Mouse (Mus musculus): Measurements from ENCODE around the gene Myef2. TPM values are rescaled to one million over a fixed set of nuclear protein-coding genes. Genes with fewer than 3 reads are reported as not detected.

The Myef2 gene
- polyA plus RNA-seq (2012; rRNA removed), result 3.9 and 4.2 TPM in 2 replicates

DNA sequence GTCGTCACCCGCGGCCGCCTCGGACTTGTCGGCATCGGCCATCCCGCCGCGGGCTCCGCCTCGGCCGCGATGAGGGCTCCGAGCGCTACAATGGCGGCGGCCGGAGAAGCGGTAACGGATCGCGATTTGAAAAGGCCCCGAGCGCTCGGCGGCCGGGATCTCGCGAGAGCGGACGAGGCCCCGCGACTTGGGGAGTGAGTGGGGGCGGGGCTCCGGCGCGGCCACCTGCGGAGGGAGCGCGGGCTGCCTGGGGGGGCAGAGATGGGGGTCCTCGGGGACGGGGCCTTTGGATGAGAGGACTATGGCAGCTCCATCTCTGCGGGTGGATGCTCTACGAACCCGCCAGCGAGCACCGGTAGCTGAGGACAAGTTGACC, at the start of gene Myef2:
Gene Myef2 (minus strand): TSS at position 185 of the 376 bp plus-strand sequence.
- TF ChIP-seq CTCF (IDR thresholded peaks at IDR 0.05; ENCODE audit: extremely low read depth, insufficient read depth, insufficient read length, insufficient replicate concordance) (no peak), POLR2A (IDR thresholded peaks at IDR 0.05; ENCODE audit: low read depth, low read length) (no peak)
- peak; percentile 63 to 79 for DNase-seq (ENCODE audit: low read depth in 1 of 2, low spot score in 2 of 2)
- H3K4me3 ChIP-seq (ENCODE audit: extremely low read depth, insufficient read depth, insufficient read length), result peak within 1 kb of the TSS; percentile 70
- H3K4me1 ChIP-seq (ENCODE audit: control insufficient read depth, insufficient read depth, insufficient read length), result no peaks in the 10 kb centered on the region; the same call in 1 of the 2 replicates
- no peaks in the 10 kb centered on the region for H3K27me3 ChIP-seq (ENCODE audit: control insufficient read depth, insufficient read depth, low read length)
- no peaks in the 10 kb centered on the region for H3K36me3 ChIP-seq (ENCODE audit: control insufficient read depth, insufficient read depth, low read length)
- H3K27ac ChIP-seq (ENCODE audit: insufficient read depth, low read length), result peak within 1 kb of the TSS; percentile 38; the same call in 1 of the 2 replicates
- 1% methylated on average over 47 of the region's 48 CpGs for WGBS

DNA sequence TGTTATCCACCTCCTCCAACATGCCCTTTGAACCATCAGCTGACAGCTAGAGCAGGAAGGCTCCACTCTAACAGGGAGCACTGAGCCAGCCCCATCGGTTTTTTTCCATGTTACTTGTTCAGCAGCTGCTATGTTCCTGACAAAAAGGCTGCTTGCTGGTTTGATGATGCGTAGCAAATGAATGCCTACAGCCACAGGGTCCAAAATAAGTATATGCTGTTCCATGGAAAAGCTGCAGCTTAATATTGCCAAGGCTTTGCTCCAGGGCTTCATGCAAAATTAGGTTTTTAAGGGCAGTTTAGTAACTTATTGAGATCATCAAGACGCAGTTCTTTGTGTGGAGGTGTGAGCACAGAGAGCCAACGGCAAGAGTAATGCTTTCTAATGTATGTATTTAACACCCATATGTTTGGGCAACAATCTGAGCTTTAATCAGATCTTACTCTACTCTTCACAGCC, 38.6 kb upstream of the Myef2 start:
- Histone ChIP-seq H3K27ac (ENCODE audit: insufficient read depth, low read length) (no peak overlapping the region), H3K36me3 (ENCODE audit: control insufficient read depth, insufficient read depth, low read length) (no peaks in the 10 kb centered on the region), H3K27me3 (ENCODE audit: control insufficient read depth, insufficient read depth, low read length) (no peaks in the 10 kb centered on the region), H3K4me3 (ENCODE audit: extremely low read depth, insufficient read depth, insufficient read length) (no peak overlapping the region), H3K4me1 (ENCODE audit: control insufficient read depth, insufficient read depth, insufficient read length) (no peaks in the 10 kb centered on the region)
- 85% methylated on average over 4 of the region's 4 CpGs for WGBS
- TF ChIP-seq CTCF (IDR thresholded peaks at IDR 0.05; ENCODE audit: extremely low read depth, insufficient read depth, insufficient read length, insufficient replicate concordance) (no peak), POLR2A (IDR thresholded peaks at IDR 0.05; ENCODE audit: low read depth, low read length) (no peak)
- DNase-seq (ENCODE audit: low read depth in 1 of 2, low spot score in 2 of 2), result no peak

DNA sequence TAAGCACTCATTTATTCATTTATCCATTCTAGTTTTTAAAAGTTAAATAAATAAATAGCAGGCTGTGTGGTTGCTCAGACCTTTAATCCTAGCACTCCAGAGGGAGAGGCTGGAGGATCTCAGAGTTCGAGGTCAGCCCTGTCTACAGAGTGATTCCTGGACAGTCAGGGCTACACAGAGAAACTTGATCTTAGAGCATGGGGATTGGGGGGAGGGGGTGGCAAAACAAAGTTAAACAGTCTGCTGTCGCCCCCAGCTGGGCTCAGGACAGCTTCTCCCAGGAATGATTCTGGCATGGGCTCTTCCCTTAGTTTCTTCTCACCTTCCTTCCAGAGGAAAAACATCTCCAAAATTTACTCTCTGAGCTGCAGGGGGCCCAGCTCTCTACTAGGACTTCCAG, 32.0 kb upstream of the Myef2 start:
- DNase-seq (ENCODE audit: low read depth in 1 of 2, low spot score in 2 of 2), result no peak
- 48% methylated on average over 2 of the region's 2 CpGs for WGBS
- H3K4me3 ChIP-seq (ENCODE audit: extremely low read depth, insufficient read depth, insufficient read length), result no peak overlapping the region
- H3K27me3 ChIP-seq (ENCODE audit: control insufficient read depth, insufficient read depth, low read length), result no peaks in the 10 kb centered on the region
- no peak for TF ChIP-seq CTCF (IDR thresholded peaks at IDR 0.05; ENCODE audit: extremely low read depth, insufficient read depth, insufficient read length, insufficient replicate concordance)
- TF ChIP-seq POLR2A (IDR thresholded peaks at IDR 0.05; ENCODE audit: low read depth, low read length), result no peak
- H3K36me3 ChIP-seq (ENCODE audit: control insufficient read depth, insufficient read depth, low read length), result no peaks in the 10 kb centered on the region
- no peaks in the 10 kb centered on the region for H3K4me1 ChIP-seq (ENCODE audit: control insufficient read depth, insufficient read depth, insufficient read length)
- H3K27ac ChIP-seq (ENCODE audit: insufficient read depth, low read length), result no peak overlapping the region

DNA sequence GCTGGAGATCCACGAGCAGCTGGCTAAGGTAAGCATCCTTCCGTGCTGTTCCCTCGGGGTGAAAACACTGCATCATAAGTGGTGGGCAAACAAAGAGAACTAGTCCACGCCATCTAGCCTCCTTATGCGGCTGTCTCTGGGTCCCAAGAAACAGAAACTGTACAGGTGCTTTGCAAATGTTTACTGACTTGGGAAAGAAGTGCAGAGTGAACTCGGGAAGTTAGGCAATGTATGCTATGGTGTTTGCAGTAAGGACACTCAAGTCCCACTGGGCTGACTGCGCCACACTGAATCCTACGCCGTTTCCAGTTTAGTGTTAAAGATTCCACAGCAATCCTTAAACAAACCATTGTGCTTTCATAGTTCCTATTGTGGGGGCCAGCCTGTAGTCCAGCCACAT, 30.8 kb upstream of the Myef2 start:
- WGBS, result 90% methylated on average over 9 of the region's 9 CpGs
- DNase-seq (ENCODE audit: low read depth in 1 of 2, low spot score in 2 of 2), result no peak
- TF ChIP-seq CTCF (IDR thresholded peaks at IDR 0.05; ENCODE audit: extremely low read depth, insufficient read depth, insufficient read length, insufficient replicate concordance), result no peak
- TF ChIP-seq POLR2A (IDR thresholded peaks at IDR 0.05; ENCODE audit: low read depth, low read length), result no peak

DNA sequence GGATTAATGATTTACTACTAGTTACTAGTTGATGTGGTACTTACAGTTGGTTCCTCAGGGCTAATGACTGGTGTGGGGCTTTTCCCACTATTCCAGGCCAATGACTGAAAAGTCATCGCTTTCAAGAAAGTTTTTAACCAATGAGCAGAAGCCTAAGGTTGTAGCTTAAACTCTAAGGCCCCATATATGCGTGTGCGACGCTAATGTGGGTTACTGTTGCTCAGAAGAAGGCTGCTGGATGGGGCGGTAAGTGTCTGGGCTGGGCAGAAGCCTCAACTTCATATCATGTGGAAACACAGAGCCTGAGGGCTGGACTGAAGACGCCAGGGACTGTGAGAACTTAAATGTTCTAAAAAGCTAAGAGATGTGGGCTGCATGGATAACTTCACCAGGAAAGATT, 28.9 kb upstream of the Myef2 start, which contains the start of gene Slc12a1:
Gene Slc12a1 (plus strand): TSS at position 118 of the 400 bp plus-strand sequence.
- DNase-seq (ENCODE audit: low read depth in 1 of 2, low spot score in 2 of 2), result no peak
- Histone ChIP-seq H3K27me3 (ENCODE audit: control insufficient read depth, insufficient read depth, low read length) (no peaks in the 10 kb centered on the region), H3K4me1 (ENCODE audit: control insufficient read depth, insufficient read depth, insufficient read length) (no peaks in the 10 kb centered on the region), H3K4me3 (ENCODE audit: extremely low read depth, insufficient read depth, insufficient read length) (no peak within 1 kb of the TSS), H3K36me3 (ENCODE audit: control insufficient read depth, insufficient read depth, low read length) (no peaks in the 10 kb centered on the region), H3K27ac (ENCODE audit: insufficient read depth, low read length) (no peak within 1 kb of the TSS)
- TF ChIP-seq CTCF (IDR thresholded peaks at IDR 0.05; ENCODE audit: extremely low read depth, insufficient read depth, insufficient read length, insufficient replicate concordance) (no peak), POLR2A (IDR thresholded peaks at IDR 0.05; ENCODE audit: low read depth, low read length) (no peak)
- 90% methylated on average over 6 of the region's 6 CpGs for whole genome bisulfite sequencing

More for the DNA sequence above, 30.8 kb upstream of the Myef2 start:
- Histone ChIP-seq H3K27me3 (ENCODE audit: control insufficient read depth, insufficient read depth, low read length) (no peaks in the 10 kb centered on the region), H3K4me3 (ENCODE audit: extremely low read depth, insufficient read depth, insufficient read length) (no peak overlapping the region), H3K27ac (ENCODE audit: insufficient read depth, low read length) (no peak overlapping the region), H3K4me1 (ENCODE audit: control insufficient read depth, insufficient read depth, insufficient read length) (no peaks in the 10 kb centered on the region), H3K36me3 (ENCODE audit: control insufficient read depth, insufficient read depth, low read length) (no peaks in the 10 kb centered on the region)

DNA sequence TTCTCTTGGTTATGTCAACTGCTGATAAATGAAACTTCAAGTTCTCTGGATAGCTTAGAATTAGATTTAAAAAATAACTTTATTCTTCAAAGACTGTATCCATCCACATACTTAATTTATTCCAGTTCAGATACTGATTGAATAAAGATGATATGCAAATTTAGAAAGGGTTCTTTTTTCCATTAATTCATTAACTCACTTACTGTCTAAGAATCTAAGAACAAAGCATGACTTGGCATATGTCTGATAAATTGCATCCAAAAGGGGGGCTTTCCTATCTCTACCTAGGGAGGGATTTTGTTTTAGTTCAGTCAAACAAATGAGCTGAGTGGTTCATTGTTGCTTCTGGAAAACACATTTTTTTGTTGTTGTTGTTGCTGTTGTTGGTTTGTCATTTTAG, 18.9 kb upstream of the Myef2 start:
- no peaks in the 10 kb centered on the region for H3K27me3 ChIP-seq (ENCODE audit: control insufficient read depth, insufficient read depth, low read length)
- no peaks in the 10 kb centered on the region for H3K36me3 ChIP-seq (ENCODE audit: control insufficient read depth, insufficient read depth, low read length)
- no peak overlapping the region for H3K27ac ChIP-seq (ENCODE audit: insufficient read depth, low read length)
- TF ChIP-seq CTCF (IDR thresholded peaks at IDR 0.05; ENCODE audit: extremely low read depth, insufficient read depth, insufficient read length, insufficient replicate concordance), result no peak
- no peak for TF ChIP-seq POLR2A (IDR thresholded peaks at IDR 0.05; ENCODE audit: low read depth, low read length)
- DNase-seq (ENCODE audit: low read depth in 1 of 2, low spot score in 2 of 2), result no peak
- H3K4me3 ChIP-seq (ENCODE audit: extremely low read depth, insufficient read depth, insufficient read length), result no peak overlapping the region
- H3K4me1 ChIP-seq (ENCODE audit: control insufficient read depth, insufficient read depth, insufficient read length), result no peaks in the 10 kb centered on the region

DNA sequence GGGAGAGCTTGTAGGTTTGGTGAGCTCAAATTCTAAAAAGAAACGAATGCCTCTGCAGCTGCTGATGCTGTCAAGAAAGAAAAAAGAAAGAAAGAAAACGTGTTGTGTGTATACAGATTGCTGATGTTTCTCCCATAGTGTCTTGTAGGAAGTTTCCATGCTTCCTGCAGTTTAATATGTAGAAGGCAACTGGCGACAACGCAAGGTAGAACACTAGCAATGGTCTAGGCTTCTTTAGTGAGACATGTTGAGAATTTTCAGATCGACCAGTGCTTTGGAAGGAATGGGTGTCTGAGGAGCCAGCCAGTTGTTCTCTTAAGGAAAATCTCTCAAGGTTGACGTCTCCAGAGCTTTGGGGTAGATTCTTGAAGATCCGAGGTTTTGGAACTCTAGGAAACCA, 13.4 kb upstream of the Myef2 start:
- Histone ChIP-seq H3K4me1 (ENCODE audit: control insufficient read depth, insufficient read depth, insufficient read length) (no peaks in the 10 kb centered on the region), H3K27me3 (ENCODE audit: control insufficient read depth, insufficient read depth, low read length) (peaks cover 2% of the 10 kb centered on the region; the same call in 1 of the 2 replicates), H3K4me3 (ENCODE audit: extremely low read depth, insufficient read depth, insufficient read length) (no peak overlapping the region), H3K27ac (ENCODE audit: insufficient read depth, low read length) (no peak overlapping the region), H3K36me3 (ENCODE audit: control insufficient read depth, insufficient read depth, low read length) (no peaks in the 10 kb centered on the region)
- WGBS, result 34% methylated on average over 7 of the region's 7 CpGs
- no peak for TF ChIP-seq CTCF (IDR thresholded peaks at IDR 0.05; ENCODE audit: extremely low read depth, insufficient read depth, insufficient read length, insufficient replicate concordance)
- TF ChIP-seq POLR2A (IDR thresholded peaks at IDR 0.05; ENCODE audit: low read depth, low read length), result no peak
- DNase-seq (ENCODE audit: low read depth in 1 of 2, low spot score in 2 of 2), result no peak
